Mouse (Mus musculus) liver, adult 2 months (tissue): ENCODE measurements at regions not wholly inside any gene's neighbourhood (a gene's known extent, or its start where the extent isn't known, plus 50 kb on each side); places are given as distances from the start of the nearest gene placed in this dataset.

Source experiments
- CTCF ChIP-seq: fragments of 200-500 bp; IDR thresholded peaks from 2 replicates; pipeline ENCODE4 v1.5.1; 2011; ENCODE audit warnings: low read depth, low read length, control low read depth
- POLR2A ChIP-seq: fragments of 200-500 bp; IDR thresholded peaks from 2 replicates; pipeline ENCODE4 v1.6.1; 2011; ENCODE audit warnings: low read length, control low read depth; ENCODE audit not compliant: insufficient read depth; ENCODE audit errors: extremely low read depth

DNA sequence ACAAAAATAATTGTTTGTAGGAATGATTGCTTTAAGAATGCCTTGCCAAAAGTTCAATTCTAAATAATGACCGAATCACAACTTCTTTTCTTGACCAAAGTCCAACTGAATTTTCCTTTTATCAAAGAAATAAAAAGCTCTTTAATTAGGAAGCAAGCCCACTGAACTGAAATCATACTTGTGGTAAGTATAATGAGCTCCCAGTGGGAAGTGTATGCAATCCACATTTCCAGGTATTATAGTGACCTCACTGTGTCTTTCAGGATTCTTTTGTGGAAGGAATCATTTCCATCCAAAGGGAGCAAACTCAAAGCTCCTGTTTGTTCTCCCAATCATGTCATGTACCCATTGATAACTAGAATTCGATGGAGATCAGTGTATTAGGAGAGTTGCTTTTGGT, 497.8 kb downstream of the Cntn6 start:
- no peak for TF ChIP-seq POLR2A
- TF ChIP-seq CTCF: no peak
